Mouse (Mus musculus) megakaryocyte, embryonic 14.5 days (primary cell): ENCODE measurements around the gene Gm20662.

Experiments used
- FLI1 ChIP-seq: IDR thresholded peaks from 2 replicates; pipeline ENCODE4 v1.6.1; 2012; ENCODE audit warnings: low read length, inconsistent platforms, mixed read lengths
- GATA1 ChIP-seq: IDR thresholded peaks from 3 replicates; pipeline ENCODE4 v1.6.1; 2012; ENCODE audit warnings: mixed read lengths, low read length, inconsistent platforms, borderline replicate concordance

DNA sequence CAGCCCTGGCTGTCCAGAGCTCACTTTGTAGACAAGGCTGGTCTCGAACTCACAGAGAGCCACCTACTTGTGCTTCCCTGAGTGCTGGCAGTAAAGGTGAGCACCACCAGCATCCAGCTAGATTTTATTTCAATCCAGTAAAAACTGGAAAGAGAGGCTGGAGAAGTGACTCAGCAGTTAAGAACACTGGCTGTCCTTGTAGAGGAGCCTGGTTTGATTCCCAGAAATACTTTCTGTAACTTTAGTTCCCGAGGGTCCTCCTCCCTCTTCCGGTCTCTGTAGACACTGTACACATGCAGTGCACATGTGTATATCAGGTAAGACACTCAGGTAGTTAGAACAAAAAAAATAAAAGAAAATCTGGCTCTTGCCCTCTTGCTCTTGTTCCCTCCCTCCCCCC, 8.2 kb upstream of the Gm20662 start:
- TF ChIP-seq FLI1 (no peak), GATA1 (no peak)
